Mouse (Mus musculus) lung, embryonic 15.5 days (tissue): Measurements from ENCODE around the gene Hlf. TPM values are rescaled to one million over a fixed set of nuclear protein-coding genes. Genes with fewer than 3 reads are reported as not detected.

Experiments
- polyA plus RNA-seq: library from polyadenylated mRNA; unstranded; fragments of >200 nt; fragmentation: Nextera tagmentation; extraction: Ambion mirVana; gene quantifications from 2 replicates; pipeline ENCODE4 v1.2.1, GENCODE M21; 2015

The Hlf gene
- polyA plus RNA-seq, 1 experiment from 2014 or later = 4.6 TPM

Other genes with a start within 250 kb of the Hlf start
- gene Gm45716, start 203.2 kb downstream of the Hlf start, polyA plus RNA-seq = 8.6 and 8.7 TPM in 2 replicates
- gene Mmd, start 141.4 kb downstream of the Hlf start, polyA plus RNA-seq = 45.5 and 45.7 TPM in 2 replicates
- 21.4 and 22.6 TPM in 2 replicates for gene Stxbp4, start 247.2 kb upstream of the Hlf start, polyA plus RNA-seq
- gene Cox11, start 247.3 kb upstream of the Hlf start, polyA plus RNA-seq = 35.5 and 39.2 TPM in 2 replicates